Mouse (Mus musculus) adrenal gland, adult 18-20 months (tissue): Measurements from ENCODE around the gene Hormad2. TPM values are rescaled to one million over a fixed set of nuclear protein-coding genes. Genes with fewer than 3 reads are reported as not detected.
A peak's percentile ranks its signal among the peaks of the same experiment; 100 is the strongest.

ENCODE experiments used
- DNase-seq, 2 experiments: peaks; one replicate each; pipeline ENCODE4 v3.0.0; 2021 to 2022; ENCODE audit warnings: low spot score in 2 of 2
- total RNA-seq, 2 experiments: library from RNA; stranded (reverse); gene quantifications; 1 replicate in 1 of 2; 2 replicates in 1 of 2; pipeline ENCODE4 v1.2.3; 2021

Gene Hormad2
- total RNA-seq, 2 experiments from 2014 or later = 0.30 to 0.77 TPM

- DNase-seq = no peak
These were observed 98.9 kb downstream of the Hormad2 start for GRCm38 (mm10) chr11:4342027-4342426.

- no peak for DNase-seq
These were observed 100.7 kb downstream of the Hormad2 start for GRCm38 (mm10) chr11:4340109-4340779.

- no peak for DNase-seq
These were observed 101.6 kb downstream of the Hormad2 start for GRCm38 (mm10) chr11:4339275-4339674.

- no peak for DNase-seq
These were observed 104.1 kb downstream of the Hormad2 start for GRCm38 (mm10) chr11:4336693-4337283.

GRCm38 (mm10) chr11:4335810-4336692 is 104.9 kb downstream of the Hormad2 start:
- no peak for DNase-seq

GRCm38 (mm10) chr11:4332961-4333360 is 107.9 kb downstream of the Hormad2 start:
- no peak for DNase-seq

- no peak for DNase-seq
These were observed 112.7 kb downstream of the Hormad2 start for GRCm38 (mm10) chr11:4328188-4328587.

- DNase-seq = no peak
These were observed 117.4 kb downstream of the Hormad2 start for GRCm38 (mm10) chr11:4323481-4323880.

GRCm38 (mm10) chr11:4322943-4323342 is 118.0 kb downstream of the Hormad2 start:
- no peak for DNase-seq

GRCm38 (mm10) chr11:4320876-4321275 is 120.0 kb downstream of the Hormad2 start:
- no peak for DNase-seq

- DNase-seq = no peak
These were observed 121.5 kb downstream of the Hormad2 start for GRCm38 (mm10) chr11:4319212-4319955.

GRCm38 (mm10) chr11:4318011-4318410 is 122.9 kb downstream of the Hormad2 start:
- no peak for DNase-seq

- DNase-seq = no peak
These were observed 123.6 kb downstream of the Hormad2 start for GRCm38 (mm10) chr11:4317287-4317686.

GRCm38 (mm10) chr11:4312180-4312579 is 128.7 kb downstream of the Hormad2 start:
- DNase-seq = no peak

GRCm38 (mm10) chr11:4310324-4310723 is 130.6 kb downstream of the Hormad2 start:
- no peak for DNase-seq

GRCm38 (mm10) chr11:4309613-4310012 is 131.3 kb downstream of the Hormad2 start:
- DNase-seq = peak in 1 of 2 experiments; percentile 17

GRCm38 (mm10) chr11:4308514-4309450 is 132.1 kb downstream of the Hormad2 start:
- DNase-seq = peak in 1 of 2 experiments; percentile 22

GRCm38 (mm10) chr11:4308060-4308513 is 132.8 kb downstream of the Hormad2 start:
- DNase-seq = no peak

- no peak for DNase-seq
These were observed 134.8 kb downstream of the Hormad2 start for GRCm38 (mm10) chr11:4306086-4306485.

- no peak for DNase-seq
These were observed 135.8 kb downstream of the Hormad2 start for GRCm38 (mm10) chr11:4305090-4305489.
